ENCODE assay signal across 8 mouse cellular contexts in genomic region chrX:48518211-48518807, GRCm38 (mm10). TPM values are rescaled to one million over a fixed set of nuclear protein-coding genes. Genes with fewer than 3 reads are reported as not detected.
DNase-seq lines count a peak whose midpoint lies in the region; ATAC-seq and TF ChIP-seq lines count a peak whose summit lies in the region.

No protein-coding gene starts in this region.

- H3K4me2 ChIP-seq in embryonic facial prominence, embryonic 13.5 days = peak overlapping the region; percentile 70
- peak overlapping the region; percentile 49 for H3K4me2 ChIP-seq in midbrain, embryonic 11.5 days

- H3K4me3 ChIP-seq in ES-Bruce4 (ENCODE audit: low read depth, low read length) = peak overlapping the region; percentile 63
- H3K4me3 ChIP-seq in embryonic facial prominence, embryonic 13.5 days = peak overlapping the region; percentile 49
- peak overlapping the region; percentile 41 for H3K4me3 ChIP-seq in midbrain, embryonic 11.5 days (ENCODE audit: low read depth, low read length)

- DNase-seq in adrenal gland, postnatal 10 days = peak; percentile 22
- no peak for DNase-seq in adrenal gland, postnatal 4 days (ENCODE audit: low spot score in 2 of 2)
- DNase-seq in layer of hippocampus, adult 8-10 months (ENCODE audit: low spot score in 2 of 2) = peak; percentile 20 to 54
- DNase-seq in midbrain, embryonic 11.5 days (ENCODE audit: low spot score, missing footprints) = peak; percentile 93
- DNase-seq in thymus, postnatal 0 days (ENCODE audit: low spot score) = peak; percentile 72

- H3K4me1 ChIP-seq in ES-Bruce4 (ENCODE audit: control insufficient read depth, insufficient read depth, low read length) = no peaks in the 10 kb centered on the region
- no peaks in the 10 kb centered on the region for H3K4me1 ChIP-seq in embryonic facial prominence, embryonic 13.5 days
- H3K4me1 ChIP-seq in midbrain, embryonic 11.5 days (ENCODE audit: control insufficient read depth, insufficient read depth, low read length) = no peaks in the 10 kb centered on the region

- ATAC-seq in embryonic facial prominence, embryonic 13.5 days (ENCODE audit: insufficient number of reproducible peaks, insufficient read depth, low FRiP score, low TSS enrichment, low read depth) = peak; percentile 52; the same call in 1 of the 2 replicates
- peak; percentile 90 for ATAC-seq in midbrain, embryonic 11.5 days (ENCODE audit: low FRiP score)
- no peak for ATAC-seq in erythroid progenitor cell, adult 5-6 weeks (replicated peaks; ENCODE audit: low FRiP score, poor library complexity, severe bottlenecking)

- TF ChIP-seq EP300 in ES-Bruce4 (IDR thresholded peaks at IDR 0.05; ENCODE audit: insufficient read depth, low read depth, low read length) = no peak

- H3K9ac ChIP-seq in ES-Bruce4 (ENCODE audit: low read depth, poor library complexity, severe bottlenecking) = peak overlapping the region; percentile 31
- peak overlapping the region; percentile 57; the same call in 1 of the 2 replicates for H3K9ac ChIP-seq in embryonic facial prominence, embryonic 13.5 days
- peak overlapping the region; percentile 63 for H3K9ac ChIP-seq in midbrain, embryonic 11.5 days (ENCODE audit: low read length)

- H3K27me3 ChIP-seq in ES-Bruce4 (ENCODE audit: control insufficient read depth, insufficient read depth, low read length, poor library complexity, severe bottlenecking) = no peaks in the 10 kb centered on the region; the same call in 1 of the 2 replicates
- no peaks in the 10 kb centered on the region for H3K27me3 ChIP-seq in embryonic facial prominence, embryonic 13.5 days
- H3K27me3 ChIP-seq in midbrain, embryonic 11.5 days (ENCODE audit: control insufficient read depth, insufficient read depth, low read length) = no peaks in the 10 kb centered on the region

- TF ChIP-seq CTCF in ES-Bruce4 (IDR thresholded peaks at IDR 0.05; ENCODE audit: low read depth, low read length) = no peak

- no peaks in the 10 kb centered on the region for H3K36me3 ChIP-seq in ES-Bruce4 (ENCODE audit: control insufficient read depth, insufficient read depth, low read length, poor library complexity, severe bottlenecking)
- H3K36me3 ChIP-seq in embryonic facial prominence, embryonic 13.5 days = no peaks in the 10 kb centered on the region
- no peaks in the 10 kb centered on the region for H3K36me3 ChIP-seq in midbrain, embryonic 11.5 days (ENCODE audit: control insufficient read depth, insufficient read depth, low read length)

- no peak overlapping the region for H3K27ac ChIP-seq in ES-Bruce4 (ENCODE audit: insufficient read depth, low read length)
- H3K27ac ChIP-seq in embryonic facial prominence, embryonic 13.5 days = no peak overlapping the region
- H3K27ac ChIP-seq in midbrain, embryonic 11.5 days (ENCODE audit: low read depth, low read length) = peak overlapping the region; percentile 49; the same call in 1 of the 2 replicates

- H3K9me3 ChIP-seq in ES-Bruce4 (replicated peaks; ENCODE audit: control insufficient read depth, insufficient read depth, low read length, poor library complexity, severe bottlenecking) = no peaks in the 10 kb centered on the region
- no peaks in the 10 kb centered on the region for H3K9me3 ChIP-seq in embryonic facial prominence, embryonic 13.5 days
- no peaks in the 10 kb centered on the region for H3K9me3 ChIP-seq in midbrain, embryonic 11.5 days (ENCODE audit: control insufficient read depth, low read length)

- 32% methylated on average over 15 of the region's 15 CpGs for WGBS in embryonic facial prominence, embryonic 13.5 days
- WGBS in midbrain, embryonic 11.5 days = 29% methylated on average over 15 of the region's 15 CpGs

- no peak for TF ChIP-seq POLR2A in ES-Bruce4 (IDR thresholded peaks at IDR 0.05; ENCODE audit: insufficient read depth, low read length)

RNA-seq across cellular contexts. Expression of gene Rab33a, which starts 0.8 kb away (rescaled TPM):
- 10 to 100 TPM; 18.1 to 18.9 TPM for total RNA-seq in adrenal gland, postnatal 10 days (2021)
- 10 to 100 TPM; 42.5 to 49.1 TPM for total RNA-seq in adrenal gland, postnatal 4 days (2021)
- polyA plus RNA-seq in ES-Bruce4 (2011; ENCODE audit: insufficient read depth, insufficient read length, low read depth, missing spikeins) = 0.97 and 1.4 TPM in 2 replicates
- 6.2 and 6.7 TPM in 2 replicates for polyA plus RNA-seq in embryonic facial prominence, embryonic 13.5 days (2015; fragmentation: Nextera tagmentation; extraction: Ambion mirVana)
- 10 to 100 TPM; 17.3 to 24.4 (median 20.3) TPM for total RNA-seq in layer of hippocampus, adult 8-10 months (2022)
- polyA plus RNA-seq in midbrain, embryonic 11.5 days (2014; fragmentation: Nextera tagmentation; extraction: Ambion mirVana) = 25.2 and 27.3 TPM in 2 replicates
- 7.3 and 8.7 TPM in 2 replicates for polyA plus RNA-seq in thymus, postnatal 0 days (2015; fragmentation: Nextera tagmentation; extraction: Ambion mirVana)
- total RNA-seq in erythroid progenitor cell, adult 5-6 weeks (2015; ENCODE audit: low replicate concordance) = not detected in 2 replicates
- not detected in 2 replicates for total RNA-seq in erythroid progenitor cell, adult 5-6 weeks (2017; ENCODE audit: low replicate concordance)

RNA-seq across cellular contexts. Expression of gene Aifm1, which starts 4.9 kb away (rescaled TPM):
- total RNA-seq in adrenal gland, postnatal 10 days (2021) = 100 to 1,000 TPM; 170 to 174 TPM
- 100 to 1,000 TPM; 126 to 147 TPM for total RNA-seq in adrenal gland, postnatal 4 days (2021)
- polyA plus RNA-seq in ES-Bruce4 (2011; ENCODE audit: insufficient read depth, insufficient read length, low read depth, missing spikeins) = 45.9 and 47.4 TPM in 2 replicates
- polyA plus RNA-seq in embryonic facial prominence, embryonic 13.5 days (2015; fragmentation: Nextera tagmentation; extraction: Ambion mirVana) = 70.3 and 70.9 TPM in 2 replicates
- 10 to 100 TPM; 24.5 to 30.3 (median 26.9) TPM for total RNA-seq in layer of hippocampus, adult 8-10 months (2022)
- 75.5 and 79.9 TPM in 2 replicates for polyA plus RNA-seq in midbrain, embryonic 11.5 days (2014; fragmentation: Nextera tagmentation; extraction: Ambion mirVana)
- polyA plus RNA-seq in thymus, postnatal 0 days (2015; fragmentation: Nextera tagmentation; extraction: Ambion mirVana) = 53.4 and 53.8 TPM in 2 replicates
- 23.4 and 33.5 TPM in 2 replicates for total RNA-seq in erythroid progenitor cell, adult 5-6 weeks (2015; ENCODE audit: low replicate concordance)
- total RNA-seq in erythroid progenitor cell, adult 5-6 weeks (2017; ENCODE audit: low replicate concordance) = 15.8 and 31.9 TPM in 2 replicates

RNA-seq across cellular contexts. Expression of gene Elf4, which starts 55.4 kb away (rescaled TPM):
- 10 to 100 TPM; 12.8 to 18.5 TPM for total RNA-seq in adrenal gland, postnatal 10 days (2021)
- 10 to 100 TPM; 25.0 to 28.6 TPM for total RNA-seq in adrenal gland, postnatal 4 days (2021)
- polyA plus RNA-seq in ES-Bruce4 (2011; ENCODE audit: insufficient read depth, insufficient read length, low read depth, missing spikeins) = 5.6 and 6.1 TPM in 2 replicates
- polyA plus RNA-seq in embryonic facial prominence, embryonic 13.5 days (2015; fragmentation: Nextera tagmentation; extraction: Ambion mirVana) = 4.5 and 5.2 TPM in 2 replicates
- 1 to 10 TPM; 1.0 to 3.1 (median 1.9) TPM for total RNA-seq in layer of hippocampus, adult 8-10 months (2022)
- polyA plus RNA-seq in midbrain, embryonic 11.5 days (2014; fragmentation: Nextera tagmentation; extraction: Ambion mirVana) = 2.0 and 2.2 TPM in 2 replicates
- polyA plus RNA-seq in thymus, postnatal 0 days (2015; fragmentation: Nextera tagmentation; extraction: Ambion mirVana) = 9.9 TPM in 2 replicates
- total RNA-seq in erythroid progenitor cell, adult 5-6 weeks (2015; ENCODE audit: low replicate concordance) = 18.0 and 23.5 TPM in 2 replicates
- total RNA-seq in erythroid progenitor cell, adult 5-6 weeks (2017; ENCODE audit: low replicate concordance) = 5.1 and 10.3 TPM in 2 replicates

Comparison
In these comparisons a context has a peak if more than half of its experiments do, and no peak if none do; other contexts are left out.
1. DNase-seq: peak in adrenal gland, postnatal 10 days (single experiment), layer of hippocampus, adult 8-10 months (2 of 2), midbrain, embryonic 11.5 days (single experiment) and thymus, postnatal 0 days (single experiment); none in adrenal gland, postnatal 4 days (0 of 2).
2. RNA of gene Rab33a, which starts 0.8 kb away (total RNA-seq): 42.5 to 49.1 TPM in adrenal gland, postnatal 4 days, 17.3 to 24.4 TPM in layer of hippocampus, adult 8-10 months and 18.1 to 18.9 TPM in adrenal gland, postnatal 10 days; not detected in erythroid progenitor cell, adult 5-6 weeks; every median in the first group is over 10 times any median in the second.
3. Peak in every context shown above with its lines, with median percentiles within 50 percentile points of each other: H3K4me3 ChIP-seq and H3K9ac ChIP-seq.